Mouse (Mus musculus) olfactory bulb, adult 2 months (tissue): ENCODE results near the gene Gm20422.

Source experiments
- CTCF ChIP-seq: fragments of 200-500 bp; IDR thresholded peaks from 2 replicates; pipeline ENCODE4 v1.5.1; 2012; ENCODE audit warnings: low read depth, mild to moderate bottlenecking, low read length, moderate library complexity; ENCODE audit not compliant: insufficient read depth
- POLR2A ChIP-seq: fragments of 200-500 bp; IDR thresholded peaks from 2 replicates; pipeline ENCODE4 v1.6.1; 2012; ENCODE audit warnings: mild to moderate bottlenecking, low read depth, low read length, moderate library complexity; ENCODE audit not compliant: insufficient read depth

DNA sequence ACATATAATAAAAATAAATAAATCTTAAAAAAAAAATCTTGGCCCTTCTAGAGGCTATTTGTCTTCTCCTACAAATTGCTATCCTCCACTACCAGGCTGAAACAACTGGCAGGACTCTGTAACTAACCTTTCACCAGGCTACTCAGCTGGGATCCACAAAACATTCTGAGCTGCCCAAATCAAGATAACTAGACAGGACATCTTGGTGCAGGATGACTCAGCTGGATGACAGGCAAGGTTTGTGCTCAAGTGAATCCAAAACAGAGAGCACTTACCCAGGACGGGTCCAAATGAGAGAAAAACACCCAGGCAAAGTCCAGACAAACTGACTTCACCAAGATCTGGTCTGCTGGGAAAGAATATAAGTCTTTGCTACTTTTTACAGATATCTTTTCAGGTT is 39.2 kb downstream of the Gm20422 start:
- no peak for TF ChIP-seq CTCF
- no peak for TF ChIP-seq POLR2A
